Mouse (Mus musculus) lung, postnatal 0 days (tissue): ENCODE measurements around the gene Lrrc8a. TPM values are rescaled to one million over a fixed set of nuclear protein-coding genes. Genes with fewer than 3 reads are reported as not detected.

Experiments
- ATAC-seq: fragments of 200-750 bp; cut with Nextera tagmentation; 2 replicates; pipeline ENCODE4 v1.8.0; 2017; ENCODE audit warnings: moderate library complexity
- DNase-seq: peaks from one replicate; pipeline ENCODE4 v3.0.0-alpha.2; 2016; ENCODE audit warnings: low spot score
- H3K27ac ChIP-seq: fragments of 300-500 bp; sonication (generic); 2 replicates; pipeline ENCODE4 v1.5.1; 2014; ENCODE audit warnings: antibody characterized with exemption, mild to moderate bottlenecking, low read length, mixed read lengths
- H3K27me3 ChIP-seq: fragments of 300-500 bp; sonication (generic); replicated peaks from 2 replicates; pipeline ENCODE4 v1.6.1; 2014; ENCODE audit warnings: low read length, mixed read lengths; ENCODE audit not compliant: insufficient read depth
- H3K36me3 ChIP-seq: fragments of 300-500 bp; sonication (generic); 2 replicates; pipeline ENCODE4 v1.6.1; 2014; ENCODE audit warnings: low read length, mixed read lengths; ENCODE audit not compliant: insufficient read depth
- H3K4me1 ChIP-seq: fragments of 300-500 bp; sonication (generic); 2 replicates; pipeline ENCODE4 v1.6.1; 2014; ENCODE audit warnings: antibody characterized with exemption, low read depth, low read length, mixed read lengths; ENCODE audit not compliant: insufficient read depth
- H3K4me2 ChIP-seq: fragments of 300-500 bp; sonication (generic); replicated peaks from 2 replicates; pipeline ENCODE4 v1.6.1; 2014; ENCODE audit warnings: low read depth, mild to moderate bottlenecking, low read length, moderate library complexity, mixed read lengths
- H3K4me3 ChIP-seq: fragments of 300-500 bp; sonication (generic); 2 replicates; pipeline ENCODE4 v1.5.1; 2014; ENCODE audit warnings: low read depth, low read length
- H3K9ac ChIP-seq: fragments of 300-500 bp; sonication (generic); replicated peaks from 2 replicates; pipeline ENCODE4 v1.6.1; 2014; ENCODE audit warnings: low read depth, mild to moderate bottlenecking
- H3K9me3 ChIP-seq: fragments of 300-500 bp; sonication (generic); 2 replicates; pipeline ENCODE4 v1.6.1; 2016; ENCODE audit warnings: low read length, mixed read lengths
- CTCF ChIP-seq: IDR thresholded peaks from 2 replicates; pipeline ENCODE4 v1.5.1; 2016; ENCODE audit warnings: antibody characterized with exemption, mild to moderate bottlenecking
- EP300 ChIP-seq: IDR thresholded peaks from 2 replicates; pipeline ENCODE4 v1.6.1; 2016; ENCODE audit warnings: antibody characterized with exemption, mild to moderate bottlenecking, control low read depth
- WGBS: fragments of 180-500 bp; shearing (Covaris S2); extraction: QIAGEN DNeasy Blood & Tissue Kit; methylation state at CpG from one replicate; pipeline ENCODE4 v1.1.7; 2014; 5-methylcytosine and 5-hydroxymethylcytosine counted together
- polyA plus RNA-seq: library from polyadenylated mRNA; unstranded; fragments of >200 nt; fragmentation: Nextera tagmentation; extraction: Ambion mirVana; gene quantifications from 2 replicates; pipeline ENCODE4 v1.2.1, GENCODE M21; 2015

Lrrc8a gene
- polyA plus RNA-seq, 1 experiment from 2014 or later: 68.8 TPM

- Histone ChIP-seq H3K4me1 (peaks cover 5% of the 10 kb centered on the region), H3K9ac (no peak overlapping the region)
- 76% methylated on average over 7 of the region's 7 CpGs for WGBS
These were observed 20.4 kb downstream of the Lrrc8a start for GRCm38 (mm10) chr2:30257699-30258460.

GRCm38 (mm10) chr2:30258600-30258999, 21.1 kb downstream of the Lrrc8a start:
- ATAC-seq (peak; percentile 88), DNase-seq (peak; percentile 75)
- Histone ChIP-seq H3K36me3 (peaks cover 40% of the 10 kb centered on the region), H3K27me3 (no peaks in the 10 kb centered on the region), H3K4me1 (peaks cover 5% of the 10 kb centered on the region), H3K9me3 (no peaks in the 10 kb centered on the region), H3K9ac (no peak overlapping the region), H3K4me2 (no peak overlapping the region), H3K27ac (peak overlapping the region; percentile 66), H3K4me3 (no peak overlapping the region)
- WGBS: 47% methylated on average over 4 of the region's 4 CpGs
- peak; percentile 98 for TF ChIP-seq EP300
- no peak for TF ChIP-seq CTCF

More at GRCm38 (mm10) chr2:30257699-30258460, 20.4 kb downstream of the Lrrc8a start:
- H3K27me3 ChIP-seq: no peaks in the 10 kb centered on the region
- H3K27ac ChIP-seq: peak overlapping the region; percentile 66
- TF ChIP-seq CTCF (no peak), EP300 (no peak)
- no peak overlapping the region for H3K4me2 ChIP-seq
- H3K4me3 ChIP-seq: no peak overlapping the region
- DNase-seq (no peak), ATAC-seq (no peak)
- H3K36me3 ChIP-seq: peaks cover 38% of the 10 kb centered on the region
- no peaks in the 10 kb centered on the region for H3K9me3 ChIP-seq

DNA sequence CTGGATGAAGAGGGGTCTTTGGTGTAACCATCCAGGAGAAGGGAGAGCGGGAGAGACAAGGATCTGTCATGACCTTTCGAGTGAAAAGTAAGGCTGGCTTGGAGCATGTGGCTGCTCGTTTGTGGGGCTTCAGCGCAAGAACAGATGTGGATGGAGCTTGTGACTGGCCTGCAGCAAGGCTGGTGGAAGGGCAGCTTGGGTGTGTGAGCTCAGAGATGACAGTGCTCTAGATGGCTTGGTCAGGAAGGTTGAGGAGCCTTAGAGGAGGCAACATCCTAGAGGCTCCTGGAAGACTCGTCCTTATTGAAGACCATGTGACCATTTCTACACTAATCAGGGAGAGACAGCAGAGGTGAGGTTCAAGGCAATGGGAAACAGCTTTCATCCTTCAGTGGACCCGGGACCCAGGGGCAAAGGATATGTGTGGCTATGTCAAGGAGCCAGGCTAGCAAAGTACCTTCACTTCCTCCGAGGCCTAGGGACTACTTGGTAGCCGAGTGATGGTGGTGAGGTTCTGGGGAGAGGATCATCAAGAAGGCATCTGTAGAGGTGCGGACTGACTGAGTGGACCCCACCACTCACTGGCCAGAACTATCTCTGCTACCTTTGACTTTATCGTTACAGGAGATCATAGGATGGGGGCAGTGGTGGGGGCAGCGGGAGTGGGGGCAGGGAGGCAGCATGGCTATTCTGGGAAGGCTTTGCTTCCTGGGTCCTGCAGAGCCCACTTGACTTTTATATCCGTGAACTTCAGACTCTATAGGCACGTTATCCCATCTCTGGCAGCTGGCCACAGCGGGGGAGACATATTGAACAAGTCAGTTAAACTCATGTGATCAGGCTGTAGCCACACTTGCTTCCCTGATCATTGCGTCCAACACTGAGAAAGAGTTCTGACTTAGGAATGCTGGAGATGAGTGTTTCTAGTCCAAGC, 21.9 kb downstream of the Lrrc8a start:
- H3K36me3 ChIP-seq: peaks cover 48% of the 10 kb centered on the region
- no peak for DNase-seq
- no peak overlapping the region for H3K9ac ChIP-seq
- peak overlapping the region; percentile 66 for H3K27ac ChIP-seq
- ATAC-seq: no peak
- no peaks in the 10 kb centered on the region for H3K27me3 ChIP-seq
- WGBS: 83% methylated on average over 15 of the region's 15 CpGs
- TF ChIP-seq CTCF: no peak
- no peak for TF ChIP-seq EP300
- H3K4me2 ChIP-seq: no peak overlapping the region
- H3K9me3 ChIP-seq: no peaks in the 10 kb centered on the region
- H3K4me3 ChIP-seq: no peak overlapping the region
- peaks cover 5% of the 10 kb centered on the region for H3K4me1 ChIP-seq

DNA sequence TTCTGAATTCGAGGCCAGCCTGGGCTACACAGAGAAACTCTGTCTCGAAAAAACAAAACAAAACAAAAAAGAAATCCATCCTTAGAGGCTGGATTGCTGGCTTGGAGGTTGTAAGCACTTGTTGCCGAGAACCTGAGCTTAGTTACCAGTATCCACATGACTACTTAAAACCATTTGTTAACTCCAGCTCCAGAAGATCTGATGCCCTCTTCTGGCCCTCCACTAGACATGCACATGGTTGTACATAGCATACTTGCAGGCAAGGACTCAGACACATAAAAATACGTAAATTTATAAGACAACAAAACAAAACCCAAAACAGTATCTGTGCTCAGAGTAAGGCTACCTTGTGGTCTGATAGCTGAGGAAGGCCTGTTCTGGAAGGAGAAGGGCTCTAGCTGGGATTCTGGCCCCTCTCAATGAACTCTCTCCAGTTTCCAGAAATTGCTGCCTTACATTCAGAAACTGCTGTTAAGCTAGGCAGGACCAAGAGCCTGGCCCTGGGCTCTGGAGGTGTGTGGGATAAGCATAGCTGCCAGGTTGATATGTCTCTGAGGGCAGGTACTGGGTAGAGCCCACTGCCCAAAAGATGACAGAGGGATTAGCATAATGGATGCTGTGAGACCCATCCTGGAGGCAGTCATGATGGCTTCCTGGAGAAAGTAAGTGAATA, 23.7 kb downstream of the Lrrc8a start:
- Histone ChIP-seq H3K36me3 (peaks cover 43% of the 10 kb centered on the region), H3K4me1 (peaks cover 21% of the 10 kb centered on the region)
- no peak for TF ChIP-seq EP300
- TF ChIP-seq CTCF: peak; percentile 43

GRCm38 (mm10) chr2:30261921-30262839, 24.7 kb downstream of the Lrrc8a start:
- H3K9ac ChIP-seq: no peak overlapping the region
- no peaks in the 10 kb centered on the region for H3K27me3 ChIP-seq
- no peak for DNase-seq
- peaks cover 35% of the 10 kb centered on the region for H3K36me3 ChIP-seq
- no peaks in the 10 kb centered on the region for H3K9me3 ChIP-seq
- 85% methylated on average over 18 of the region's 18 CpGs for WGBS
- peaks cover 30% of the 10 kb centered on the region for H3K4me1 ChIP-seq
- H3K27ac ChIP-seq: peak overlapping the region; percentile 64; the same call in 1 of the 2 replicates
- no peak for ATAC-seq
- no peak overlapping the region for H3K4me2 ChIP-seq
- TF ChIP-seq CTCF (no peak), EP300 (no peak)
- no peak overlapping the region for H3K4me3 ChIP-seq

More for the DNA sequence above, 23.7 kb downstream of the Lrrc8a start:
- Histone ChIP-seq H3K27ac (no peak overlapping the region), H3K4me2 (no peak overlapping the region), H3K27me3 (no peaks in the 10 kb centered on the region), H3K9ac (no peak overlapping the region), H3K4me3 (no peak overlapping the region), H3K9me3 (no peaks in the 10 kb centered on the region)
- WGBS: 84% methylated on average over 4 of the region's 4 CpGs
- DNase-seq: no peak
- ATAC-seq: no peak
